In the genomic region with DNA sequence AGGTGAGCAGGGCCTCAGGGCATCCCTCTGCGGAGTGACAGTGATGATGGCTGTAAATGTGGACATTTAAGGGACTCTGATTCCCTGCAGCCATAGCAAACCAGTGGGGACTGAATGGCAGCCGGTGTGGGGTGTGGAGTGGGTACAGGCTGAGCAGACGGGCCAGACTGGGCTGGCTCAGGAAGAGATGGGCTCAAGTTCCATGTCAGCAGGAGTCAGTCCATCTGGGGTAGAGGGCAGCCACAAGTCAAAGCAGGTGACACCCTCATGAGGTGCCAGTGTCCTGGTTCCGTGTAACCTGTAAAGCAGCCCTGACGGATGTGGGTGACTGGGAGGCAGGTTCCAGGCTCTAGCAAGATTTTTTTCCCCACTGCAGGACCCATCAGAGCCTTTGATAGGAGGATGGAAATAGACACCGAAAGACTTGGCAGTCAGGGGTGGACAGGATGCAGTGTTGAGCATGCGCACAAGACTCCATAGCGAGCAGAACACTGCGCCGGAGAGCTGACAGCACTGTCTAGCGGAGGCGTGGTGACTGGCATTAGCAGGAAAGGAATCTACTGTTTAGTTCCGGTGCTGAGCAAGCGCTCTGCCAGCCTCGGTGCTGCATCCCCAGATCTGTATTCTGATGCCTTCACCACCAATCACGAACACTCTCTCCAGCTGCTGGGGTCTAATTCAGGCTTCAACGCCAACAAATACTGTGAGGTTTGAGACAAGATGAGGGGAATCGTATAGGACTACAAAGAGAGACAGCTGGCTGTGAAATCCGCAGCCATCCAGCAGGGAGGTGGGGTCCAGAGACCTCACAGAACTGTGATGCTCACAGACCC, we compare ENCODE assay signal across 8 mouse cellular contexts. TPM values are rescaled to one million over a fixed set of nuclear protein-coding genes. Genes with fewer than 3 reads are reported as not detected.
A peak's percentile ranks its signal among the peaks of the same experiment; 100 is the strongest.
DNase-seq lines count a peak whose midpoint lies in the region; ATAC-seq lines count a peak whose summit lies in the region.

No protein-coding gene starts in this region.

- peaks cover 4% of the 10 kb centered on the region; the same call in 1 of the 2 replicates for H3K4me1 ChIP-seq in intestine, embryonic 16.5 days (ENCODE audit: control insufficient read depth, insufficient read depth, low read length)

- peak overlapping the region; percentile 35 for H3K9ac ChIP-seq in intestine, embryonic 16.5 days (ENCODE audit: low read depth, low read length)

- H3K4me2 ChIP-seq in intestine, embryonic 16.5 days (ENCODE audit: low read depth, low read length): peak overlapping the region; percentile 53

- H3K4me3 ChIP-seq in intestine, embryonic 16.5 days (ENCODE audit: low read length): peak overlapping the region; percentile 25

- ATAC-seq in intestine, embryonic 16.5 days: peak; percentile 48
- ATAC-seq in megakaryocyte, adult 5-6 weeks (ENCODE audit: poor library complexity, severe bottlenecking): peak; percentile 77

- no peaks in the 10 kb centered on the region for H3K27me3 ChIP-seq in intestine, embryonic 16.5 days (replicated peaks; ENCODE audit: control insufficient read depth, insufficient read depth, low read length)

- peak; percentile 71 for DNase-seq in adrenal gland, postnatal 10 days
- DNase-seq in embryo, embryonic 9.5 days (ENCODE audit: extremely low spot score): peak; percentile 36
- peak; percentile 99 for DNase-seq in heart, adult 11 months
- peak; percentile 88 to 90 for DNase-seq in left cerebral cortex, postnatal 10 days (ENCODE audit: extremely low spot score in 1 of 2, low spot score in 2 of 2)
- DNase-seq in right cerebral cortex, adult 2 months (ENCODE audit: low spot score in 2 of 2): peak; percentile 90
- DNase-seq in urinary bladder, adult 2 months (ENCODE audit: low spot score): peak; percentile 35

- 36% methylated on average over 19 of the region's 19 CpGs for WGBS in intestine, embryonic 16.5 days

- H3K36me3 ChIP-seq in intestine, embryonic 16.5 days (ENCODE audit: control insufficient read depth, insufficient read depth, low read length): no peaks in the 10 kb centered on the region

- intact Hi-C loops in left cerebral cortex, postnatal 10 days (cut with DNase I): no loop called here

- H3K9me3 ChIP-seq in intestine, embryonic 16.5 days (ENCODE audit: control insufficient read depth, low read length): no peaks in the 10 kb centered on the region

- no peak overlapping the region for H3K27ac ChIP-seq in intestine, embryonic 16.5 days (ENCODE audit: low read length)

RNA-seq across cellular contexts. Expression of gene Arl11, which starts 18.3 kb away (rescaled TPM):
- 1 to 10 TPM in 1 of 2 experiments, under 1 TPM in 1; 0.85 to 1.1 TPM for total RNA-seq in adrenal gland, postnatal 10 days (2021)
- 0.78 and 1.0 TPM in 2 replicates for polyA plus RNA-seq in intestine, embryonic 16.5 days (2015; fragmentation: Nextera tagmentation; extraction: Ambion mirVana)
- under 1 TPM; 0.24 to 0.67 TPM for total RNA-seq in left cerebral cortex, postnatal 10 days (2021)
- total RNA-seq in megakaryocyte, adult 5-6 weeks (2015): 55.5 and 62.1 TPM in 2 replicates
- total RNA-seq in megakaryocyte, adult 5-6 weeks (2017): 24.3 and 30.7 TPM in 2 replicates
- polyA plus RNA-seq in urinary bladder, adult 2 months (2012; rRNA removed): 2.6 and 2.7 TPM in 2 replicates

RNA-seq across cellular contexts. Expression of gene Ebpl, which starts 32.4 kb away (rescaled TPM):
- total RNA-seq in adrenal gland, postnatal 10 days (2021): 1 to 10 TPM; 6.6 to 7.1 TPM
- 8.1 and 8.2 TPM in 2 replicates for polyA plus RNA-seq in intestine, embryonic 16.5 days (2015; fragmentation: Nextera tagmentation; extraction: Ambion mirVana)
- 1 to 10 TPM; 5.4 to 6.4 TPM for total RNA-seq in left cerebral cortex, postnatal 10 days (2021)
- 2.1 and 2.2 TPM in 2 replicates for total RNA-seq in megakaryocyte, adult 5-6 weeks (2015)
- total RNA-seq in megakaryocyte, adult 5-6 weeks (2017): 0.98 and 1.2 TPM in 2 replicates
- 10.8 and 10.9 TPM in 2 replicates for polyA plus RNA-seq in urinary bladder, adult 2 months (2012; rRNA removed)

Comparison
In these comparisons a context has a peak if more than half of its experiments do, and no peak if none do; other contexts are left out.
1. DNase-seq: peak in every context shown above with its lines; median percentile 99 in heart, adult 11 months; 90 in right cerebral cortex, adult 2 months; 89 in left cerebral cortex, postnatal 10 days; 71 in adrenal gland, postnatal 10 days; 36 in embryo, embryonic 9.5 days; 35 in urinary bladder, adult 2 months.
2. RNA of gene Arl11, which starts 18.3 kb away (total RNA-seq): 24.3 to 62.1 TPM in megakaryocyte, adult 5-6 weeks; 0.85 to 1.1 TPM in adrenal gland, postnatal 10 days and 0.24 to 0.67 TPM in left cerebral cortex, postnatal 10 days; every median in the first group is over 10 times any median in the second.